Mouse (Mus musculus) heart, embryonic 16.5 days (tissue): ENCODE measurements at regions not wholly inside any gene's neighbourhood (a gene's known extent, or its start where the extent isn't known, plus 50 kb on each side); places are given as distances from the start of the nearest gene placed in this dataset.

Experiments
- ATAC-seq: fragments of 200-750 bp; cut with Nextera tagmentation; replicated peaks from 2 replicates; pipeline ENCODE4 v1.8.0; 2017; ENCODE audit warnings: moderate number of reproducible peaks; ENCODE audit not compliant: insufficient read depth, low FRiP score; ENCODE audit errors: extremely low read depth
- H3K27ac ChIP-seq: fragments of 300-500 bp; sonication (generic); 2 replicates; pipeline ENCODE4 v1.5.1; 2014; ENCODE audit warnings: mild to moderate bottlenecking, low read length, control low read depth, moderate library complexity
- H3K27me3 ChIP-seq: fragments of 300-500 bp; sonication (generic); 2 replicates; pipeline ENCODE4 v1.6.1; 2014; ENCODE audit warnings: low read length, mixed read lengths; ENCODE audit not compliant: control insufficient read depth, insufficient read depth
- H3K36me3 ChIP-seq: fragments of 300-500 bp; sonication (generic); 2 replicates; pipeline ENCODE4 v1.6.1; 2014; ENCODE audit not compliant: control insufficient read depth, insufficient read depth
- H3K4me1 ChIP-seq: fragments of 300-500 bp; sonication (generic); 2 replicates; pipeline ENCODE4 v1.6.1; 2014; ENCODE audit warnings: low read length, mixed read lengths; ENCODE audit not compliant: control insufficient read depth, insufficient read depth
- H3K4me2 ChIP-seq: fragments of 300-500 bp; sonication (generic); 2 replicates; pipeline ENCODE4 v1.6.1; 2014; ENCODE audit warnings: low read depth, mild to moderate bottlenecking, control low read depth, low read length
- H3K4me3 ChIP-seq: fragments of 300-500 bp; sonication (generic); 2 replicates; pipeline ENCODE4 v1.5.1; 2014; ENCODE audit warnings: mild to moderate bottlenecking, control low read depth, low read length
- H3K9ac ChIP-seq: fragments of 300-500 bp; sonication (generic); 2 replicates; pipeline ENCODE4 v1.6.1; 2014; ENCODE audit warnings: low read length, control low read depth
- H3K9me3 ChIP-seq: fragments of 300-500 bp; sonication (generic); replicated peaks from 2 replicates; pipeline ENCODE4 v1.6.1; 2016; ENCODE audit warnings: low read length; ENCODE audit not compliant: control insufficient read depth
- WGBS: fragments of 180-500 bp; shearing (Covaris S2); extraction: QIAGEN DNeasy Blood & Tissue Kit; methylation state at CpG from one replicate; pipeline ENCODE4 v1.1.7; 2014; 5-methylcytosine and 5-hydroxymethylcytosine counted together

- peaks cover 3% of the 10 kb centered on the region; the same call in 1 of the 2 replicates for H3K9me3 ChIP-seq
- no peaks in the 10 kb centered on the region for H3K36me3 ChIP-seq
- H3K4me1 ChIP-seq = peaks cover 12% of the 10 kb centered on the region; the same call in 1 of the 2 replicates
- H3K27ac ChIP-seq = no peak overlapping the region
- H3K4me2 ChIP-seq = no peak overlapping the region
- no peaks in the 10 kb centered on the region for H3K27me3 ChIP-seq
- ATAC-seq = no peak
- H3K9ac ChIP-seq = no peak overlapping the region
- no peak overlapping the region for H3K4me3 ChIP-seq
- 29% methylated on average over 2 of the region's 2 CpGs for WGBS
These were observed 52.0 kb upstream of the 4930432M17Rik start for GRCm38 (mm10) chr3:121618561-121618960.

DNA sequence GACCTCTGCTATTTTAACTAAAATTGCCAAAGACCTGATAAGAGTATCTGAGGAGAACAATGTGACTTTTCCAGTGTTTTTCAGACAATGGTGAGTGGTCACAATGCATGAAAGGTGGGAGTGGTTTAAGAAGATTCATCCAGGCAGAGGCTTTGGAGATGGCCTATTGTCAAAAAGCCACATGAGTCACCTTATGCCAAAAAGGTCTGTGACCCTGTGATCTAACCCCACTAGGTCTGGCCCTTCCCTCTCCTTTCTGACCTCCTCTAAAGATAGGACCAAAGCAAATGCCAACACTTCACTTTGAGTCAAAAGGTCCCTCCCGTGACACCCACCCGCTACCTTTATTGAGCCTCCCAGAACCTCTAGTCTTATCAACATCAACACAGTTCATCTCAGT, 52.4 kb upstream of the 4930432M17Rik start:
- Histone ChIP-seq H3K4me1 (peaks cover 12% of the 10 kb centered on the region; the same call in 1 of the 2 replicates), H3K27ac (no peak overlapping the region), H3K27me3 (no peaks in the 10 kb centered on the region), H3K9me3 (peaks cover 3% of the 10 kb centered on the region; the same call in 1 of the 2 replicates), H3K4me2 (no peak overlapping the region), H3K9ac (no peak overlapping the region), H3K4me3 (no peak overlapping the region), H3K36me3 (no peaks in the 10 kb centered on the region)
- WGBS = 52% methylated on average over 2 of the region's 2 CpGs
- ATAC-seq = no peak

DNA sequence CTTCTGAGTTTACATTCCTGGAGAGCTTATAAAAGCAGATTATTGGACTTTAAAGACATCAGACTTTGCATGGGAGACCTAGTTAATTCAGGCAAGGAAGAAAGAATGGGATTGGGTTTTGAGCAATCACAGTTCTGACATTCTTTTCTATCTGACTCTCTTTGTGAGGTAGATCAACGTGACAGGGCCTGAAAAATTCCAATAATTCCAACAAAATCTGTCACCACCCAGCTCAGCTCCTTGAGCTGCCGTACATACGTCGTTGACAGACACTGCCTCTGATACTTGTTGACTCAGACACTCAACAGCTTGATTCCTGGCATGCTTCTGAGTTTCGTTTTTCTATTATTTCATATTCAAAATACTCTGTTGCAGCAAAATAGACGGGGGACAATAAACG, 53.2 kb upstream of the 4930432M17Rik start:
- Histone ChIP-seq H3K4me3 (no peak overlapping the region), H3K9me3 (peaks cover 3% of the 10 kb centered on the region; the same call in 1 of the 2 replicates), H3K4me1 (peaks cover 12% of the 10 kb centered on the region; the same call in 1 of the 2 replicates), H3K36me3 (no peaks in the 10 kb centered on the region), H3K27me3 (no peaks in the 10 kb centered on the region), H3K27ac (no peak overlapping the region), H3K4me2 (no peak overlapping the region), H3K9ac (no peak overlapping the region)
- 30% methylated on average over 7 of the region's 7 CpGs for WGBS
- no peak for ATAC-seq

GRCm38 (mm10) chr3:121616075-121616474, 54.5 kb upstream of the 4930432M17Rik start:
- H3K27ac ChIP-seq = no peak overlapping the region
- H3K9me3 ChIP-seq = peaks cover 1% of the 10 kb centered on the region; the same call in 1 of the 2 replicates
- H3K27me3 ChIP-seq = no peaks in the 10 kb centered on the region
- H3K4me3 ChIP-seq = no peak overlapping the region
- ATAC-seq = no peak
- H3K4me1 ChIP-seq = peaks cover 12% of the 10 kb centered on the region; the same call in 1 of the 2 replicates
- no peak overlapping the region for H3K4me2 ChIP-seq
- H3K36me3 ChIP-seq = no peaks in the 10 kb centered on the region
- no peak overlapping the region for H3K9ac ChIP-seq
- 94% methylated on average over 5 of the region's 5 CpGs for WGBS

- Histone ChIP-seq H3K4me2 (no peak overlapping the region), H3K9ac (no peak overlapping the region), H3K27ac (no peak overlapping the region), H3K4me1 (peaks cover 12% of the 10 kb centered on the region; the same call in 1 of the 2 replicates), H3K27me3 (no peaks in the 10 kb centered on the region), H3K36me3 (no peaks in the 10 kb centered on the region), H3K4me3 (no peak overlapping the region), H3K9me3 (no peaks in the 10 kb centered on the region)
- 77% methylated on average over 7 of the region's 7 CpGs for WGBS
- no peak for ATAC-seq
These were observed 55.8 kb upstream of the 4930432M17Rik start for GRCm38 (mm10) chr3:121614741-121615140.

DNA sequence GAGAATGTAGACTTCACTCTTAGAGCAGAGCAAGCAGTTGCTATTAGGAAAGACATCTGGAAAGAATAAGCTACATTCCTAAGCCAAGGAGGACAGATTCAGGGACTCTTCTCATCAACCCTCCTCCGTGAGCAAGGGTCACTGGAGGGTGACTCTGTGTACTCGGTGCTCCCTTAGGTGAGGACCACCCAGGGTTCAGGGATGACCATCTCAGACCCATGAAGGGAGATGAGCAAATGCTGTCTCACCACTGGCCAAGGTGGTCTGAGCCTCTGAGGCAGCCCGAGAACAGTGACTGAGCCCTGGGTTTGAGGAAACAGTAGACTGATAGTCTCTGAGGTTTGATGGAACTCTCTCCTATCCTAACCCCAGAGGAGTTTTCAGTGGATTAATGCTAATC, 57.3 kb upstream of the 4930432M17Rik start:
- Histone ChIP-seq H3K9me3 (no peaks in the 10 kb centered on the region), H3K27me3 (no peaks in the 10 kb centered on the region), H3K4me2 (no peak overlapping the region), H3K27ac (no peak overlapping the region), H3K4me3 (no peak overlapping the region), H3K9ac (no peak overlapping the region), H3K4me1 (peaks cover 11% of the 10 kb centered on the region), H3K36me3 (no peaks in the 10 kb centered on the region)
- 71% methylated on average over 3 of the region's 3 CpGs for WGBS
- ATAC-seq = no peak

GRCm38 (mm10) chr3:121609845-121610244, 60.7 kb upstream of the 4930432M17Rik start:
- no peak overlapping the region for H3K9ac ChIP-seq
- WGBS = 72% methylated on average over 7 of the region's 7 CpGs

GRCm38 (mm10) chr3:121609090-121609489, 61.5 kb upstream of the 4930432M17Rik start:
- Histone ChIP-seq H3K27me3 (no peaks in the 10 kb centered on the region), H3K4me3 (no peak overlapping the region), H3K9ac (no peak overlapping the region), H3K27ac (no peak overlapping the region), H3K4me1 (peaks cover 3% of the 10 kb centered on the region; the same call in 1 of the 2 replicates), H3K9me3 (no peaks in the 10 kb centered on the region), H3K4me2 (no peak overlapping the region), H3K36me3 (no peaks in the 10 kb centered on the region)
- 47% methylated on average over 7 of the region's 7 CpGs for WGBS
- ATAC-seq = no peak

More at GRCm38 (mm10) chr3:121609845-121610244, 60.7 kb upstream of the 4930432M17Rik start:
- Histone ChIP-seq H3K36me3 (no peaks in the 10 kb centered on the region), H3K27me3 (no peaks in the 10 kb centered on the region), H3K4me1 (peaks cover 3% of the 10 kb centered on the region; the same call in 1 of the 2 replicates), H3K4me2 (no peak overlapping the region), H3K27ac (no peak overlapping the region), H3K4me3 (no peak overlapping the region), H3K9me3 (no peaks in the 10 kb centered on the region)
- ATAC-seq = no peak

- Histone ChIP-seq H3K9me3 (no peaks in the 10 kb centered on the region), H3K4me2 (no peak overlapping the region), H3K4me3 (no peak overlapping the region), H3K9ac (no peak overlapping the region), H3K4me1 (peaks cover 3% of the 10 kb centered on the region; the same call in 1 of the 2 replicates), H3K27ac (no peak overlapping the region), H3K36me3 (no peaks in the 10 kb centered on the region), H3K27me3 (no peaks in the 10 kb centered on the region)
- ATAC-seq = no peak; the same call in 1 of the 2 replicates
- WGBS = 50% methylated on average over 6 of the region's 6 CpGs
These were observed 65.8 kb upstream of the 4930432M17Rik start for GRCm38 (mm10) chr3:121604737-121605136.
